Mouse (Mus musculus): Measurements from ENCODE around the gene Il16. TPM values are rescaled to one million over a fixed set of nuclear protein-coding genes. Genes with fewer than 3 reads are reported as not detected.
A peak's percentile ranks its signal among the peaks of the same experiment; 100 is the strongest.

Gene Il16
- total RNA-seq, 4 experiments from 2014 or later, result 2.3 to 4.0 (median 2.8) TPM

GRCm38 (mm10) chr7:83615815-83616214 lies 129.7 kb downstream of the Il16 start:
- no peak for DNase-seq (ENCODE audit: low spot score in 2 of 2)

DNA sequence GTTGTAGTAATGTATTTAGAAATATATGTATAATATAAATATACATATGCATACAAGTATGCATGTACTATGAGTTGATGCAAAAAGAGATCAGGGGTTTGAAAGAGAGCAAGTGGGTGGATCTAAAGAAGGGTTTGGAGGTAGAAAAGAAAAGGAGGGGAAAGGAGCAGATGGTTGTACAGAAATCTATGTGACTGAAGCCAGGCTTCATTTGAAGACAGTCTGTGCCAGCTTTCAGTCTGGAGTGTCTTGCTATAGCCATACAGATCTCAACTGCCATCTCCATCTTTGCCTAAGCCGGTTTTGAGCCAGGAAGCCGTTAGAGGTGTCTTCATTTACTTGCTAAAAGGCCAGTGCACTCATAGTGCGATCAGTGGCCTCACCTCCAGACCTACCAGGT lies 130.3 kb downstream of the Il16 start:
- DNase-seq (ENCODE audit: low spot score in 2 of 2), result no peak

- no peak for DNase-seq (ENCODE audit: low spot score in 2 of 2)
Observed at GRCm38 (mm10) chr7:83611886-83612285, 133.6 kb downstream of the Il16 start.

DNA sequence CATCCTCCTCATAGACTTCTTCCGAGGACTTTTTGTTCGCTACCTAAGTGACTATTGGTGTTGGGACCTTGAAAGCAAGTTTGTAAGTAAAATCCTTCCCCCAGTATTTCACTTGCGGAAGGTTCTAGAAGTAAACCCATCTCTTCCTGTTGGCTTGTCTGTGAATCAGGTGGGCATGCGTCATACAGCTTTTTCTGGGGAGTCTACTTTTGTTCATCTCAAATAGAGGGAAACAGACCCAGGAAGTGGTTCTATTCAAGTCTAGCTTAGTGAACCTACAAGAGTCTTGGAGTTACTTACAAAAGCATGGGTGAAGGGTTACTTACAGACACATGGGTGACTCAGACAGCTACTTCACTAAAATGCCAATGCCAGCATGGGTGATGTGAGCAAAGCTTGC lies 135.6 kb downstream of the Il16 start:
- DNase-seq (ENCODE audit: low spot score in 2 of 2), result no peak

GRCm38 (mm10) chr7:83606796-83607195 lies 138.7 kb downstream of the Il16 start:
- DNase-seq (ENCODE audit: low spot score in 2 of 2), result no peak

GRCm38 (mm10) chr7:83604180-83604944 lies 141.2 kb downstream of the Il16 start:
- DNase-seq (ENCODE audit: low spot score in 2 of 2), result no peak

DNA sequence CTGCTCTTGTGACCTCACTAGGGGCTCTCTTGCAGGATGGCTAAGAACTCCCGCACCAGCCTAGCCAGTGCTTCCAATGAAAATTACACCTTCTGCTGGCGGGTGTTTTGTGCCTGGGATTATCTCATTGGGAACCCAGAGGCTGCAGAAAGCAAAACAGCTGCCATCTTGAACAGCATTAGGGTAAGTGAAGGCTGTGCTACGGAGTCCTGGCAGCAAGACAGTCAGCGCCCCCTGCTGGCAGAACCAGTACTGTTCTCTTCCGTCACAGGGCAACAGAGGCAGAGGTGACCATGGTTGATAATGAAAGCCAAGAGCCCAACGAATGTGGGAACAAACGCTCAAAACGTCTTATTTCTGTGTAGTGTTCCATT lies 145.6 kb downstream of the Il16 start:
- peak in 1 of 2 experiments; percentile 21 for DNase-seq (ENCODE audit: low spot score in 2 of 2)

DNA sequence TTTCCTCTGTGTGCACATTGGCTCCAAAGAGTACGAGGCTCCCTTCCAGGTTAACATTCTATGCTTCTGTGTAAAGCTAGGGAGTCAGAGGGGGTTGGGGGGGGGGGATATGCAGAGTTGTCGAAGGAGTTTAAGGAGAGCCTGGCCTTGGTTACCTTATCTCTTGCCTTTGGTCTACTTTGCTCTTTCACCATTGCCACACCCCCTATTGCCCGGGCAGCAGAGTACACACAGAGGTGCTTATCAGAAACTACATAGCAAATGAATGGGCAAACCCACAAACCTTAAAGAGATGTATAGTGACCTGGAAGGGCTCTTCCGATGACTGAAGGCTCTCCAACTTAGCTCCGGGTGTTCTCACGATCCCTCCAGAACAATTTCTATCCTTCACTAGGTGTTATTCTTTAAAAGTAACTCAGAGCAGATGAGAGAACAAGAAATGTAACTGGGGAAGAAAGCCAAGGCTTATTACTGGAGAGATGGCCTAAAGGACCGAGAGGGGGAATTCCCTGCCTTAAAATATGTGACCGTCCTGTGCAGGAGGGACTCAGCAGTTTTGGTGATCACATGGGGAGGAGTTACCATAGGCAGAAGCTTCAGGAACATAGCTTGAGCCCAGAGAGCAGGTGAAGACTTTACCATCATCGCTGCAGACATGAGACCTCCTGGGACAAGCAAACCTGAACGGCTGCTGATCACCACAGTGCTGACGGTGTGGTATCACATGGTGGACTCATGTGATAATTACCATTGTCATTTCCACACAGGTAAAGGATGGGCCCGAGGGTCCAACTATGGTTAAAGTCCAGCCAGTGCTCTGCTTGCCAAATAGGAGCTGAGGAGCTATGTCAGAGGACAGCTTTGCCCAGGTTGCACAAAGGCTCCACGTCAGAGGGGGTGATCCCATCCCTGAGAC lies 146.3 kb downstream of the Il16 start:
- DNase-seq (ENCODE audit: low spot score in 2 of 2), result no peak

GRCm38 (mm10) chr7:83597063-83597462 lies 148.5 kb downstream of the Il16 start:
- no peak for DNase-seq (ENCODE audit: low spot score in 2 of 2)

- DNase-seq (ENCODE audit: low spot score in 2 of 2), result no peak
Observed at GRCm38 (mm10) chr7:83594056-83594455, 151.5 kb downstream of the Il16 start.

Other genes with a start within 250 kb of the Il16 start
- gene Tmc3, start 160.8 kb downstream of the Il16 start, total RNA-seq (2022), result under 1 TPM; 0.17 to 0.67 (median 0.28) TPM
- gene Stard5, start 113.8 kb downstream of the Il16 start, total RNA-seq (2022), result 10 to 100 TPM in 3 of 4 experiments, 1 to 10 TPM in 1; 9.2 to 12.9 (median 10.7) TPM
- gene Cfap161, start 49.2 kb upstream of the Il16 start, total RNA-seq (2022), result 1 to 10 TPM in 3 of 4 experiments, under 1 TPM in 1; 0.66 to 1.9 (median 1.4) TPM
- gene Tlnrd1, start 138.6 kb upstream of the Il16 start, total RNA-seq (2022), result 10 to 100 TPM; 22.3 to 26.4 (median 24.2) TPM
- 10 to 100 TPM; 61.7 to 70.5 (median 69.1) TPM for gene Mesd, start 138.7 kb upstream of the Il16 start, total RNA-seq (2022)

Data from left cerebral cortex, adult 8-10 months (tissue).